Mouse (Mus musculus): ENCODE data around the gene Rnf38. TPM values are rescaled to one million over a fixed set of nuclear protein-coding genes. Genes with fewer than 3 reads are reported as not detected.

The Rnf38 gene
- polyA plus RNA-seq, 2 experiments, result 14.0 to 24.7 TPM

GRCm38 (mm10) chr4:44172676-44173075, 60.9 kb downstream of the Rnf38 start:
- Histone ChIP-seq H3K36me3 (replicated peaks; ENCODE audit: control insufficient read depth, insufficient read depth, low read depth) (no peaks in the 10 kb centered on the region), H3K9ac (replicated peaks) (no peak overlapping the region), H3K27me3 (ENCODE audit: control insufficient read depth, insufficient read depth, low read length) (no peaks in the 10 kb centered on the region), H3K4me1 (replicated peaks; ENCODE audit: control insufficient read depth in 2 of 2, insufficient read depth in 2 of 2, low read length in 1 of 2) (peaks cover 7 to 8% of the 10 kb centered on the region in 2 experiments), H3K9me3 (ENCODE audit: control insufficient read depth, low read length) (no peaks in the 10 kb centered on the region), H3K4me3 (ENCODE audit: insufficient read depth in 1 of 2, low read depth in 2 of 2, low read length in 2 of 2) (no peak overlapping the region), H3K27ac (no peak overlapping the region), H3K4me2 (ENCODE audit: low read depth) (no peak overlapping the region)
- ATAC-seq (ENCODE audit: insufficient read depth) (no peak), DNase-seq (ENCODE audit: low read depth in 3 of 3, low spot score in 3 of 3) (no peak)
- 52% methylated on average over 5 of the region's 5 CpGs for WGBS (ENCODE audit: insufficient replicate concordance)
- TF ChIP-seq EP300 (IDR thresholded peaks at IDR 0.05; ENCODE audit: low read depth) (no peak), CTCF (IDR thresholded peaks at IDR 0.05; ENCODE audit: low read depth) (no peak)

GRCm38 (mm10) chr4:44169884-44170283, 63.7 kb downstream of the Rnf38 start:
- DNase-seq (ENCODE audit: low read depth in 3 of 3, low spot score in 3 of 3), result no peak
- TF ChIP-seq EP300 (IDR thresholded peaks at IDR 0.05; ENCODE audit: low read depth) (no peak), CTCF (IDR thresholded peaks at IDR 0.05; ENCODE audit: low read depth) (no peak)
- 61% methylated on average over 3 of the region's 3 CpGs for WGBS (ENCODE audit: insufficient replicate concordance)
- Histone ChIP-seq H3K9me3 (ENCODE audit: control insufficient read depth, low read length) (no peaks in the 10 kb centered on the region), H3K4me2 (ENCODE audit: low read depth) (no peak overlapping the region), H3K4me3 (ENCODE audit: insufficient read depth in 1 of 2, low read depth in 2 of 2, low read length in 2 of 2) (no peak overlapping the region), H3K36me3 (replicated peaks; ENCODE audit: control insufficient read depth, insufficient read depth, low read depth) (no peaks in the 10 kb centered on the region), H3K27me3 (ENCODE audit: control insufficient read depth, insufficient read depth, low read length) (no peaks in the 10 kb centered on the region), H3K27ac (no peak overlapping the region), H3K4me1 (replicated peaks; ENCODE audit: control insufficient read depth in 2 of 2, insufficient read depth in 2 of 2, low read length in 1 of 2) (peaks cover 12 to 19% of the 10 kb centered on the region in 2 experiments), H3K9ac (replicated peaks) (no peak overlapping the region)
- ATAC-seq (ENCODE audit: insufficient read depth), result no peak

- H3K4me2 ChIP-seq (ENCODE audit: low read depth), result peak overlapping the region; percentile 92
- peak overlapping the region; percentile 35 to 64; a peak in 3 of 4 replicates for H3K4me3 ChIP-seq (ENCODE audit: insufficient read depth in 1 of 2, low read depth in 2 of 2, low read length in 2 of 2)
- TF ChIP-seq EP300 (IDR thresholded peaks at IDR 0.05; ENCODE audit: low read depth), result no peak
- no peak for TF ChIP-seq CTCF (IDR thresholded peaks at IDR 0.05; ENCODE audit: low read depth)
- H3K27me3 ChIP-seq (ENCODE audit: control insufficient read depth, insufficient read depth, low read length), result no peaks in the 10 kb centered on the region
- H3K9me3 ChIP-seq (ENCODE audit: control insufficient read depth, low read length), result no peaks in the 10 kb centered on the region
- peaks cover 12 to 22% of the 10 kb centered on the region in 2 experiments for H3K4me1 ChIP-seq (replicated peaks; ENCODE audit: control insufficient read depth in 2 of 2, insufficient read depth in 2 of 2, low read length in 1 of 2)
- H3K9ac ChIP-seq (replicated peaks), result peak overlapping the region; percentile 75
- DNase-seq (ENCODE audit: low read depth in 3 of 3, low spot score in 3 of 3), result no peak
- no peak for ATAC-seq (ENCODE audit: insufficient read depth)
- peak overlapping the region; percentile 80 for H3K27ac ChIP-seq
- no peaks in the 10 kb centered on the region for H3K36me3 ChIP-seq (replicated peaks; ENCODE audit: control insufficient read depth, insufficient read depth, low read depth)
- WGBS (ENCODE audit: insufficient replicate concordance), result 4% methylated on average over 7 of the region's 7 CpGs
These were observed 64.8 kb downstream of the Rnf38 start for GRCm38 (mm10) chr4:44168816-44169215.

GRCm38 (mm10) chr4:44168231-44168647, 65.3 kb downstream of the Rnf38 start:
- under 1% methylated on average over 23 of the region's 34 CpGs for WGBS (ENCODE audit: insufficient replicate concordance)

GRCm38 (mm10) chr4:44167397-44168121, 66.0 kb downstream of the Rnf38 start:
- peaks cover 12 to 22% of the 10 kb centered on the region in 2 experiments for H3K4me1 ChIP-seq (replicated peaks; ENCODE audit: control insufficient read depth in 2 of 2, insufficient read depth in 2 of 2, low read length in 1 of 2)
- under 1% methylated on average over 89 of the region's 95 CpGs for WGBS (ENCODE audit: insufficient replicate concordance)
- H3K36me3 ChIP-seq (replicated peaks; ENCODE audit: control insufficient read depth, insufficient read depth, low read depth), result no peaks in the 10 kb centered on the region
- peak overlapping the region; percentile 79 to 80 for H3K4me3 ChIP-seq (ENCODE audit: insufficient read depth in 1 of 2, low read depth in 2 of 2, low read length in 2 of 2)
- H3K9me3 ChIP-seq (ENCODE audit: control insufficient read depth, low read length), result no peaks in the 10 kb centered on the region
- DNase-seq (ENCODE audit: low read depth in 3 of 3, low spot score in 3 of 3) (peak; percentile 73 to 79 (median 78)), ATAC-seq (ENCODE audit: insufficient read depth) (peak; percentile 86)
- H3K27me3 ChIP-seq (ENCODE audit: control insufficient read depth, insufficient read depth, low read length), result no peaks in the 10 kb centered on the region
- peak overlapping the region; percentile 88 for H3K27ac ChIP-seq
- peak overlapping the region; percentile 85 for H3K9ac ChIP-seq (replicated peaks)
- peak overlapping the region; percentile 85 for H3K4me2 ChIP-seq (ENCODE audit: low read depth)
- TF ChIP-seq EP300 (IDR thresholded peaks at IDR 0.05; ENCODE audit: low read depth) (no peak), CTCF (IDR thresholded peaks at IDR 0.05; ENCODE audit: low read depth) (peak; percentile 40)

More at GRCm38 (mm10) chr4:44168231-44168647, 65.3 kb downstream of the Rnf38 start:
- peak; percentile 84 for ATAC-seq (ENCODE audit: insufficient read depth)
- peak overlapping the region; percentile 80 for H3K27ac ChIP-seq
- H3K36me3 ChIP-seq (replicated peaks; ENCODE audit: control insufficient read depth, insufficient read depth, low read depth), result no peaks in the 10 kb centered on the region
- no peaks in the 10 kb centered on the region for H3K27me3 ChIP-seq (ENCODE audit: control insufficient read depth, insufficient read depth, low read length)
- H3K9ac ChIP-seq (replicated peaks), result peak overlapping the region; percentile 75
- H3K9me3 ChIP-seq (ENCODE audit: control insufficient read depth, low read length), result no peaks in the 10 kb centered on the region
- DNase-seq (ENCODE audit: low read depth in 3 of 3, low spot score in 3 of 3), result peak; percentile 89 to 92 (median 90)
- TF ChIP-seq EP300 (IDR thresholded peaks at IDR 0.05; ENCODE audit: low read depth) (no peak), CTCF (IDR thresholded peaks at IDR 0.05; ENCODE audit: low read depth) (no peak)
- H3K4me3 ChIP-seq (ENCODE audit: insufficient read depth in 1 of 2, low read depth in 2 of 2, low read length in 2 of 2), result peak overlapping the region; percentile 64 to 69
- H3K4me1 ChIP-seq (replicated peaks; ENCODE audit: control insufficient read depth in 2 of 2, insufficient read depth in 2 of 2, low read length in 1 of 2), result peaks cover 12 to 22% of the 10 kb centered on the region in 2 experiments
- peak overlapping the region; percentile 92 for H3K4me2 ChIP-seq (ENCODE audit: low read depth)

All from liver, embryonic 14.5 days (tissue).